Comparison of ENCODE assay signal across 15 mouse cellular contexts in genomic region chr17:31874691-31875090, GRCm38 (mm10). TPM values are rescaled to one million over a fixed set of nuclear protein-coding genes. Genes with fewer than 3 reads are reported as not detected.
A peak's percentile ranks its signal among the peaks of the same experiment; 100 is the strongest.
DNase-seq lines count a peak whose midpoint lies in the region; ATAC-seq and TF ChIP-seq lines count a peak whose summit lies in the region.
"Had no signal": no experiment of that assay in that cellular context is flagged by ENCODE, and none has a peak within 500 bp of the region (broad histone marks: within the 10 kb centered on the region; RNA-seq: fewer than 3 reads in every experiment).

No protein-coding gene starts in this region.

- H3K4me2 ChIP-seq in CH12.LX (ENCODE audit: insufficient read depth, low read depth, poor library complexity, severe bottlenecking): peak overlapping the region; percentile 29; the same call in 1 of the 2 replicates
- H3K4me2 ChIP-seq: embryonic facial prominence, embryonic 15.5 days; forebrain, embryonic 12.5 days; heart, embryonic 11.5 days; stomach, embryonic 15.5 days had no signal

- H3K27ac ChIP-seq in heart, adult 2 months: peak overlapping the region; percentile 53
- peak overlapping the region; percentile 98 for H3K27ac ChIP-seq in CH12.LX (ENCODE audit: insufficient read depth, low read depth)
- H3K27ac ChIP-seq in brown adipose tissue, adult 24 weeks (replicated peaks; ENCODE audit: low read depth, low read length): peak overlapping the region; percentile 91
- H3K27ac ChIP-seq: embryonic facial prominence, embryonic 15.5 days; forebrain, embryonic 12.5 days; stomach, embryonic 15.5 days had no signal

- intact Hi-C loops in heart, adult 2 months (cut with DNase I): loop anchor here (2.0 kb wide), 2 partner anchors 22 to 30 kb away; no protein-coding TSS in a partner anchor

- TF ChIP-seq POLR2A in heart, adult 2 months (IDR thresholded peaks at IDR 0.05; ENCODE audit: insufficient read depth, low read depth, low read length): no peak
- no peak for TF ChIP-seq POLR2A in CH12.LX (IDR thresholded peaks at IDR 0.05; ENCODE audit: low read depth, low read length)

- H3K79me2 ChIP-seq in heart, adult 2 months (replicated peaks; ENCODE audit: control insufficient read depth, insufficient read depth, low read length): no peaks in the 10 kb centered on the region
- H3K79me2 ChIP-seq in CH12.LX (replicated peaks; ENCODE audit: control insufficient read depth, extremely low read depth, insufficient read depth, poor library complexity, severe bottlenecking): no peaks in the 10 kb centered on the region

- 75% methylated on average over 12 of the region's 12 CpGs for WGBS in heart, adult 2 months

- H3K9me3 ChIP-seq in megakaryocyte, embryonic 14.5 days: no peaks in the 10 kb centered on the region
- no peaks in the 10 kb centered on the region for H3K9me3 ChIP-seq in CH12.LX (replicated peaks; ENCODE audit: low read length)
- H3K9me3 ChIP-seq: embryonic facial prominence, embryonic 15.5 days; forebrain, embryonic 12.5 days; G1E; stomach, embryonic 15.5 days had no signal

- TF ChIP-seq CTCF in heart, adult 2 months (IDR thresholded peaks at IDR 0.05): no peak
- no peak for TF ChIP-seq CTCF in CH12.LX (conservative IDR thresholded peaks at IDR 0.05 in 1 of 2, IDR thresholded peaks at IDR 0.05 in 1 of 2; ENCODE audit: low read depth in 2 of 2, low read length in 2 of 2)

- H3K9ac ChIP-seq in heart, adult 2 months (ENCODE audit: low read depth, low read length): no peak overlapping the region
- peak overlapping the region; percentile 18; the same call in 1 of the 2 replicates for H3K9ac ChIP-seq in CH12.LX (ENCODE audit: insufficient read depth, low read depth)
- H3K9ac ChIP-seq: embryonic facial prominence, embryonic 15.5 days; forebrain, embryonic 12.5 days; stomach, embryonic 15.5 days had no signal

- no peak for ATAC-seq in megakaryocyte, adult 5-6 weeks (ENCODE audit: poor library complexity, severe bottlenecking)

- in situ Hi-C loops in CH12.LX (cut with MboI; ENCODE audit: low pct_ligation_motif_present, low pct_unique_long_range_greater_than_20kb, low sequenced_read_pairs): loop anchor here (5.0 kb wide), 1 partner anchor 148 kb away; no protein-coding TSS in a partner anchor

- dilution Hi-C loops in CH12.LX (cut with MboI; ENCODE audit: extremely low pct_ligation_motif_present, extremely low pct_unique_long_range_greater_than_20kb, low sequenced_read_pairs): no loop called here

- no peaks in the 10 kb centered on the region for H3K36me3 ChIP-seq in heart, adult 2 months (ENCODE audit: control insufficient read depth, insufficient read depth, low read length)
- no peaks in the 10 kb centered on the region for H3K36me3 ChIP-seq in megakaryocyte, embryonic 14.5 days (replicated peaks; ENCODE audit: low read length)
- peaks cover 0 to 3% of the 10 kb centered on the region in 2 experiments for H3K36me3 ChIP-seq in CH12.LX (replicated peaks in 1 of 2; ENCODE audit: control insufficient read depth in 1 of 2, insufficient read depth in 1 of 2, low read length in 1 of 2)
- H3K36me3 ChIP-seq: embryonic facial prominence, embryonic 15.5 days; forebrain, embryonic 12.5 days; G1E; stomach, embryonic 15.5 days had no signal

- H3K27me3 ChIP-seq in heart, adult 2 months (ENCODE audit: control insufficient read depth, insufficient read depth, low read length): no peaks in the 10 kb centered on the region
- H3K27me3 ChIP-seq in megakaryocyte, embryonic 14.5 days (replicated peaks): peaks cover 36% of the 10 kb centered on the region
- H3K27me3 ChIP-seq in CH12.LX (replicated peaks): no peaks in the 10 kb centered on the region
- H3K27me3 ChIP-seq: embryonic facial prominence, embryonic 15.5 days; forebrain, embryonic 12.5 days; stomach, embryonic 15.5 days had no signal

- no peak for TF ChIP-seq RAD21 in CH12.LX (IDR thresholded peaks at IDR 0.05; ENCODE audit: low read depth, low read length)

- no peak for TF ChIP-seq EP300 in heart, adult 2 months (IDR thresholded peaks at IDR 0.05; ENCODE audit: insufficient read depth, low read depth, low read length)
- TF ChIP-seq EP300 in CH12.LX (IDR thresholded peaks at IDR 0.05; ENCODE audit: low read length): no peak

- DNase-seq in heart, adult 2 months: no peak
- DNase-seq in heart, adult 9 months (ENCODE audit: low spot score in 2 of 2): no peak
- no peak for DNase-seq in CH12.LX (ENCODE audit: extremely low read depth)
- no peak for DNase-seq in natural killer cell, adult 2 months (ENCODE audit: low spot score in 2 of 2)
- DNase-seq: lung, adult 2 months; midbrain, embryonic 14.5 days; thymus, postnatal 14 days had no signal

- no peak overlapping the region for H3K4me3 ChIP-seq in heart, adult 2 months
- peak overlapping the region; percentile 11 for H3K4me3 ChIP-seq in megakaryocyte, embryonic 14.5 days (replicated peaks)
- peak overlapping the region in 1 of 3 experiments; percentile 7 for H3K4me3 ChIP-seq in CH12.LX (replicated peaks in 1 of 3; ENCODE audit: low read depth in 2 of 3, low read length in 2 of 3, poor library complexity in 1 of 3)
- no peak overlapping the region for H3K4me3 ChIP-seq in brown adipose tissue, adult 24 weeks (ENCODE audit: insufficient read depth, low read depth, low read length)
- H3K4me3 ChIP-seq: embryonic facial prominence, embryonic 15.5 days; forebrain, embryonic 12.5 days; stomach, embryonic 15.5 days had no signal

- peaks cover 25% of the 10 kb centered on the region for H3K4me1 ChIP-seq in heart, adult 2 months (ENCODE audit: control insufficient read depth, insufficient read depth, low read length)
- peaks cover 78% of the 10 kb centered on the region for H3K4me1 ChIP-seq in megakaryocyte, embryonic 14.5 days
- peaks cover 73 to 86% of the 10 kb centered on the region in 2 experiments for H3K4me1 ChIP-seq in CH12.LX (ENCODE audit: control insufficient read depth in 1 of 2, insufficient read depth in 2 of 2)
- peaks cover 53% of the 10 kb centered on the region for H3K4me1 ChIP-seq in brown adipose tissue, adult 24 weeks (ENCODE audit: control insufficient read depth, insufficient read depth, insufficient read length, low read length)

TF ChIP-seq in CH12.LX, 34 proteins besides CTCF, POLR2A, EP300 and RAD21:
- no peak for TF ChIP-seq POLR2AphosphoS2 (IDR thresholded peaks at IDR 0.05; ENCODE audit: low read depth, low read length)
- TF ChIP-seq TBP (conservative IDR thresholded peaks at IDR 0.05; ENCODE audit: low read depth, low read length): no peak
- no peak for TF ChIP-seq MYC (IDR thresholded peaks at IDR 0.05; ENCODE audit: low read depth, low read length)
- no peak for TF ChIP-seq NELFE (IDR thresholded peaks at IDR 0.05; ENCODE audit: low read depth, low read length)
- no peak for TF ChIP-seq KAT2A (IDR thresholded peaks at IDR 0.05; ENCODE audit: insufficient replicate concordance, low read length)

RNA-seq across cellular contexts. Expression of gene Sik1, which starts 19.1 kb away (rescaled TPM):
- 10 to 100 TPM; 39.6 to 62.7 TPM for total RNA-seq in heart, adult 2 months (2021)
- polyA plus RNA-seq in heart, adult 2 months (2012; rRNA removed): 15.4 and 21.0 TPM in 2 replicates
- polyA plus RNA-seq in megakaryocyte, embryonic 14.5 days (2012; ENCODE audit: insufficient read depth, low replicate concordance): 8.7 and 12.8 TPM in 2 replicates
- 29.9 and 37.6 TPM in 2 replicates for total RNA-seq in megakaryocyte, adult 5-6 weeks (2015)
- total RNA-seq in megakaryocyte, adult 5-6 weeks (2017): 30.6 and 31.2 TPM in 2 replicates
- total RNA-seq in CH12.LX (2012; rRNA removed): 56.7 and 56.9 TPM in 2 replicates
- 16.0 and 17.1 TPM in 2 replicates for total RNA-seq in CH12.LX (2014; rRNA removed)
- polyA plus RNA-seq in CH12.LX (2012; ENCODE audit: insufficient read length, low read depth): 27.7 and 36.7 TPM in 2 replicates
- 9.6 and 39.2 TPM in 2 replicates for polyA plus RNA-seq in brown adipose tissue, adult 24 weeks (2012; ENCODE audit: insufficient read depth, insufficient read length, missing spikeins)
